ENCODE assay signal across 13 mouse cellular contexts in the genomic region with DNA sequence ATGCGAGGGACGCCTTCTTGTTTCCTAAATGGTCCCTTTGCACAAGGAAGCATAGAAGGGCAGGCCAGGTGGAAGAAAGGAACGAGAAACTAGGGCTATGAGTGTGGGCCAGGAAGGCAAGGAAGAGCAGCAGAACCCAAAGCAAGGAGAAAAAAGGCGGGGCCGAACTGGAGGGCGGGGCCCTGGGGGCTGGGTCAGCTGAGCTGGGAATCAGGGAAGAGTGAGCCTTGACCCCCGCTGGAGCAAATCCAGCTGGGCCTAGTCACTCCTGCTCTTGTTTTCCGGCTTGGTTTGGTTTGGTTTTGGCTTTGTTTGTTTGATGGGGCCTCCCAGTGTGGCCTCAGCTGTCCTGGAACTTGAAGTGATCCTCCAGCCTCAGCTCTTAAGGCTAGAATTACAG. TPM values are rescaled to one million over a fixed set of nuclear protein-coding genes. Genes with fewer than 3 reads are reported as not detected.
DNase-seq lines count a peak whose midpoint lies in the region; ATAC-seq and TF ChIP-seq lines count a peak whose summit lies in the region.
"Had no signal": no experiment of that assay in that cellular context is flagged by ENCODE, and none has a peak within 500 bp of the region (broad histone marks: within the 10 kb centered on the region; RNA-seq: fewer than 3 reads in every experiment).

No protein-coding gene starts in this region.

- H3K4me3 ChIP-seq in hindbrain, embryonic 12.5 days: no peak overlapping the region
- no peak overlapping the region for H3K4me3 ChIP-seq in hindbrain, postnatal 0 days (ENCODE audit: low read length)
- no peak overlapping the region for H3K4me3 ChIP-seq in neural tube, embryonic 12.5 days
- H3K4me3 ChIP-seq: embryonic facial prominence, embryonic 13.5 days; midbrain, embryonic 13.5 days had no signal

- H3K4me1 ChIP-seq in hindbrain, embryonic 12.5 days: peaks cover 52% of the 10 kb centered on the region
- H3K4me1 ChIP-seq in hindbrain, postnatal 0 days (ENCODE audit: insufficient read depth, low read length): no peaks in the 10 kb centered on the region
- H3K4me1 ChIP-seq in neural tube, embryonic 12.5 days: peaks cover 65% of the 10 kb centered on the region

- ATAC-seq in hindbrain, embryonic 12.5 days (ENCODE audit: low FRiP score): no peak
- ATAC-seq in hindbrain, postnatal 0 days: no peak
- no peak for ATAC-seq in neural tube, embryonic 12.5 days (ENCODE audit: low FRiP score, low read depth)
- ATAC-seq: forebrain, postnatal 0 days; hindbrain, embryonic 16.5 days; midbrain, embryonic 13.5 days had no signal

- peaks cover 100% of the 10 kb centered on the region for H3K27me3 ChIP-seq in hindbrain, embryonic 12.5 days
- peaks cover 57% of the 10 kb centered on the region for H3K27me3 ChIP-seq in hindbrain, postnatal 0 days (ENCODE audit: insufficient read depth, low read length)
- H3K27me3 ChIP-seq in neural tube, embryonic 12.5 days (replicated peaks): peaks cover 4% of the 10 kb centered on the region; the same call in 1 of the 2 replicates

- TF ChIP-seq CTCF in hindbrain, postnatal 0 days (IDR thresholded peaks at IDR 0.05; ENCODE audit: low read depth): no peak

- intact Hi-C loops in left cerebral cortex, postnatal 25 days (cut with DNase I): no loop called here

- H3K36me3 ChIP-seq in hindbrain, embryonic 12.5 days: no peaks in the 10 kb centered on the region
- no peaks in the 10 kb centered on the region for H3K36me3 ChIP-seq in hindbrain, postnatal 0 days (ENCODE audit: insufficient read depth, low read length)
- H3K36me3 ChIP-seq in neural tube, embryonic 12.5 days: no peaks in the 10 kb centered on the region
- H3K36me3 ChIP-seq: embryonic facial prominence, embryonic 13.5 days; midbrain, embryonic 13.5 days had no signal

- H3K9ac ChIP-seq in hindbrain, embryonic 12.5 days: no peak overlapping the region
- H3K9ac ChIP-seq in hindbrain, postnatal 0 days (replicated peaks; ENCODE audit: low read length): no peak overlapping the region
- H3K9ac ChIP-seq in neural tube, embryonic 12.5 days: peak overlapping the region; percentile 10; the same call in 1 of the 2 replicates
- H3K9ac ChIP-seq: embryonic facial prominence, embryonic 13.5 days; forebrain, postnatal 0 days; midbrain, embryonic 13.5 days had no signal

- H3K9me3 ChIP-seq in hindbrain, embryonic 12.5 days (replicated peaks): no peaks in the 10 kb centered on the region
- H3K9me3 ChIP-seq in hindbrain, postnatal 0 days (ENCODE audit: low read length): no peaks in the 10 kb centered on the region
- H3K9me3 ChIP-seq in neural tube, embryonic 12.5 days: no peaks in the 10 kb centered on the region
- H3K9me3 ChIP-seq: embryonic facial prominence, embryonic 13.5 days; midbrain, embryonic 13.5 days had no signal

- WGBS in hindbrain, embryonic 12.5 days: 8% methylated on average over 8 of the region's 8 CpGs
- 25% methylated on average over 8 of the region's 8 CpGs for WGBS in hindbrain, postnatal 0 days
- WGBS in neural tube, embryonic 12.5 days: 9% methylated on average over 8 of the region's 8 CpGs

- H3K27ac ChIP-seq in hindbrain, embryonic 12.5 days: peak overlapping the region; percentile 53; the same call in 1 of the 2 replicates
- no peak overlapping the region for H3K27ac ChIP-seq in hindbrain, postnatal 0 days
- H3K27ac ChIP-seq in neural tube, embryonic 12.5 days: peak overlapping the region; percentile 64
- H3K27ac ChIP-seq: embryonic facial prominence, embryonic 13.5 days; midbrain, embryonic 13.5 days had no signal

- DNase-seq in hindbrain, postnatal 0 days (ENCODE audit: low spot score): no peak
- peak; percentile 66 for DNase-seq in adrenal gland, postnatal 25 days
- DNase-seq in kidney, adult 9 months: peak; percentile 74
- no peak for DNase-seq in left cerebral cortex, postnatal 25 days (ENCODE audit: low spot score in 2 of 2)
- no peak for DNase-seq in urinary bladder, postnatal 36 days (ENCODE audit: low spot score in 2 of 2)
- no peak for DNase-seq in retina, embryonic 14.5 days (ENCODE audit: low spot score)
- DNase-seq: forebrain, postnatal 0 days; lung, adult 2 months had no signal

- no peak overlapping the region for H3K4me2 ChIP-seq in hindbrain, embryonic 12.5 days (replicated peaks)
- H3K4me2 ChIP-seq in hindbrain, postnatal 0 days (ENCODE audit: low read depth, low read length): no peak overlapping the region
- peak overlapping the region; percentile 64 for H3K4me2 ChIP-seq in neural tube, embryonic 12.5 days (replicated peaks)
- H3K4me2 ChIP-seq: embryonic facial prominence, embryonic 13.5 days; midbrain, embryonic 13.5 days had no signal

RNA-seq across cellular contexts. Expression of gene Smug1, which starts 4.4 kb away (rescaled TPM):
- polyA plus RNA-seq in hindbrain, embryonic 12.5 days (2016; fragmentation: Nextera tagmentation; extraction: Ambion mirVana): 31.3 and 34.4 TPM in 2 replicates
- 22.7 and 40.1 TPM in 2 replicates for total RNA-seq in hindbrain, postnatal 0 days (2014; rRNA removed)
- 11.9 and 13.2 TPM in 2 replicates for polyA plus RNA-seq in hindbrain, postnatal 0 days (2015; fragmentation: Nextera tagmentation; extraction: Ambion mirVana)
- 12.1 and 19.9 TPM in 2 replicates for total RNA-seq in adrenal gland, postnatal 25 days (2021)
- 66.6 and 68.0 TPM in 2 replicates for polyA plus RNA-seq in neural tube, embryonic 12.5 days (2016; fragmentation: Nextera tagmentation; extraction: Ambion mirVana)
- total RNA-seq in left cerebral cortex, postnatal 25 days (2021): 10 to 100 TPM; 19.2 to 20.9 TPM

Comparison
In these comparisons a context has a peak if more than half of its experiments do, and no peak if none do; other contexts are left out.
1. DNase-seq: peak in adrenal gland, postnatal 25 days (single experiment) and kidney, adult 9 months (single experiment); none in hindbrain, postnatal 0 days (single experiment), left cerebral cortex, postnatal 25 days (0 of 2), urinary bladder, postnatal 36 days (0 of 2) and retina, embryonic 14.5 days (single experiment).